Mouse (Mus musculus) CH12.LX (cell line): ENCODE measurements around the gene Slc24a3. TPM values are rescaled to one million over a fixed set of nuclear protein-coding genes. Genes with fewer than 3 reads are reported as not detected.

Experiments
- DNase-seq: peaks from one replicate; pipeline ENCODE4 v3.0.0-alpha.2; 2013; ENCODE audit errors: extremely low read depth
- H3K27ac ChIP-seq: 2 replicates; pipeline ENCODE4 v1.5.1; 2012; ENCODE audit warnings: low read depth, mild to moderate bottlenecking, control low read depth, moderate library complexity; ENCODE audit not compliant: insufficient read depth
- H3K27me3 ChIP-seq: replicated peaks from 2 replicates; pipeline ENCODE3; 2012; ENCODE audit warnings: inconsistent platforms
- H3K36me3 ChIP-seq, 2 experiments: replicated peaks in 1 of 2; 2 replicates each; pipeline versions ENCODE3 to v1.6.1; 2012; ENCODE audit warnings: inconsistent platforms in 1 of 2, low read length in 1 of 2, mild to moderate bottlenecking in 1 of 2, mixed read lengths in 1 of 2, moderate library complexity in 1 of 2; ENCODE audit not compliant: control insufficient read depth in 1 of 2, insufficient read depth in 1 of 2
- H3K4me1 ChIP-seq, 2 experiments: 2 replicates each; pipeline ENCODE4 v1.6.1; 2012; ENCODE audit warnings: inconsistent platforms in 1 of 2, moderate library complexity in 1 of 2; ENCODE audit not compliant: insufficient read depth in 2 of 2, control insufficient read depth in 1 of 2
- H3K4me2 ChIP-seq: 2 replicates; pipeline ENCODE4 v1.6.1; 2012; ENCODE audit warnings: low read depth, mild to moderate bottlenecking, control low read depth; ENCODE audit not compliant: poor library complexity, insufficient read depth, severe bottlenecking
- H3K4me3 ChIP-seq, 3 experiments: fragments of 150-350 bp in 1 of 3; sonication (generic) in 1 of 3; replicated peaks in 1 of 3; 2 replicates each; pipeline versions ENCODE3 to v1.5.1; 2011 to 2012; ENCODE audit warnings: low read depth in 2 of 3, low read length in 2 of 3, mild to moderate bottlenecking in 2 of 3, moderate library complexity in 2 of 3, control low read depth in 1 of 3, improper control_type of control experiment in 1 of 3, inconsistent platforms in 1 of 3, mixed read lengths in 1 of 3; ENCODE audit not compliant: poor library complexity in 1 of 3
- H3K79me2 ChIP-seq: replicated peaks from 2 replicates; pipeline ENCODE4 v1.6.1; 2012; ENCODE audit warnings: mild to moderate bottlenecking, moderate library complexity; ENCODE audit not compliant: control insufficient read depth, poor library complexity, insufficient read depth, severe bottlenecking; ENCODE audit errors: extremely low read depth
- H3K9ac ChIP-seq: 2 replicates; pipeline ENCODE4 v1.6.1; 2012; ENCODE audit warnings: low read depth, mild to moderate bottlenecking, control low read depth, moderate library complexity; ENCODE audit not compliant: insufficient read depth
- H3K9me3 ChIP-seq: replicated peaks from 2 replicates; pipeline ENCODE3; 2012; ENCODE audit warnings: low read length, inconsistent platforms, mixed read lengths
- BHLHE40 ChIP-seq: IDR thresholded peaks from 2 replicates; pipeline ENCODE4 v1.6.1; 2011; ENCODE audit warnings: mild to moderate bottlenecking, low read depth, low read length, improper control_type of control experiment
- CHD1 ChIP-seq: IDR thresholded peaks from 2 replicates; pipeline ENCODE4 v1.6.1; 2012; ENCODE audit warnings: low read depth, low read length, improper control_type of control experiment, inconsistent platforms
- CHD2 ChIP-seq: IDR thresholded peaks from 2 replicates; pipeline ENCODE4 v1.6.1; 2011; ENCODE audit warnings: low read length, improper control_type of control experiment
- CTCF ChIP-seq, 2 experiments: IDR thresholded peaks in 1 of 2; conservative IDR thresholded peaks in 1 of 2; 2 replicates each; pipeline ENCODE4 v1.5.1; 2011 to 2012; ENCODE audit warnings: low read depth in 2 of 2, low read length in 2 of 2, improper control_type of control experiment in 1 of 2, inconsistent platforms in 1 of 2, mild to moderate bottlenecking in 1 of 2, moderate library complexity in 1 of 2
- E2F4 ChIP-seq: IDR thresholded peaks from 2 replicates; pipeline ENCODE4 v1.6.1; 2011; ENCODE audit warnings: low read depth, low read length, improper control_type of control experiment; ENCODE audit not compliant: insufficient replicate concordance
- EP300 ChIP-seq: IDR thresholded peaks from 2 replicates; pipeline ENCODE4 v1.6.1; 2011; ENCODE audit warnings: low read length, improper control_type of control experiment
- ETS1 ChIP-seq: conservative IDR thresholded peaks from 2 replicates; pipeline ENCODE4 v1.6.1; 2012; ENCODE audit warnings: low read depth, mild to moderate bottlenecking, inconsistent platforms, low read length, improper control_type of control experiment, moderate library complexity
- GABPA ChIP-seq: IDR thresholded peaks from 2 replicates; pipeline ENCODE4 v1.6.1; 2012; ENCODE audit warnings: low read depth, low read length, improper control_type of control experiment, inconsistent platforms; ENCODE audit not compliant: insufficient replicate concordance
- IRF4 ChIP-seq: IDR thresholded peaks from 2 replicates; pipeline ENCODE4 v1.6.1; 2014; ENCODE audit warnings: low read depth, mild to moderate bottlenecking, inconsistent platforms, low read length, improper control_type of control experiment
- JUN ChIP-seq: IDR thresholded peaks from 2 replicates; pipeline ENCODE4 v1.6.1; 2011; ENCODE audit warnings: low read depth, mild to moderate bottlenecking, low read length, improper control_type of control experiment, moderate library complexity; ENCODE audit not compliant: insufficient read depth
- JUND ChIP-seq: conservative IDR thresholded peaks from 2 replicates; pipeline ENCODE4 v1.6.1; 2011; ENCODE audit warnings: low read depth, low read length, improper control_type of control experiment
- MAX ChIP-seq: IDR thresholded peaks from 2 replicates; pipeline ENCODE4 v1.6.1; 2011; ENCODE audit warnings: low read length, improper control_type of control experiment
- MAZ ChIP-seq: IDR thresholded peaks from 2 replicates; pipeline ENCODE4 v1.6.1; 2012; ENCODE audit warnings: low read depth, mild to moderate bottlenecking, inconsistent platforms, low read length, improper control_type of control experiment, moderate library complexity
- MEF2A ChIP-seq: IDR thresholded peaks from 2 replicates; pipeline ENCODE4 v1.6.1; 2014; ENCODE audit warnings: low read depth, mild to moderate bottlenecking, inconsistent platforms, low read length, improper control_type of control experiment, borderline replicate concordance
- MYC ChIP-seq: IDR thresholded peaks from 2 replicates; pipeline ENCODE4 v1.6.1; 2011; ENCODE audit warnings: low read depth, mild to moderate bottlenecking, improper control_type of control experiment, low read length
- NELFE ChIP-seq: IDR thresholded peaks from 2 replicates; pipeline ENCODE4 v1.6.1; 2011; ENCODE audit warnings: low read depth, low read length, improper control_type of control experiment
- NRF1 ChIP-seq: IDR thresholded peaks from 2 replicates; pipeline ENCODE4 v1.6.1; 2014; ENCODE audit warnings: low read depth, mild to moderate bottlenecking, inconsistent platforms, low read length, improper control_type of control experiment, moderate library complexity
- PAX5 ChIP-seq: IDR thresholded peaks from 2 replicates; pipeline ENCODE4 v1.6.1; 2012; ENCODE audit warnings: low read length, inconsistent platforms, mixed read lengths
- POLR2A ChIP-seq: IDR thresholded peaks from 2 replicates; pipeline ENCODE4 v1.6.1; 2011; ENCODE audit warnings: low read depth, mild to moderate bottlenecking, improper control_type of control experiment, low read length
- POLR2AphosphoS2 ChIP-seq: IDR thresholded peaks from 2 replicates; pipeline ENCODE4 v1.6.1; 2011; ENCODE audit warnings: low read depth, low read length, improper control_type of control experiment
- RAD21 ChIP-seq: IDR thresholded peaks from 2 replicates; pipeline ENCODE4 v1.6.1; 2011; ENCODE audit warnings: low read depth, mild to moderate bottlenecking, low read length, improper control_type of control experiment, moderate library complexity
- RCOR1 ChIP-seq: conservative IDR thresholded peaks from 2 replicates; pipeline ENCODE4 v1.6.1; 2012; ENCODE audit warnings: low read depth, mild to moderate bottlenecking, inconsistent platforms, low read length, improper control_type of control experiment
- TBP ChIP-seq: conservative IDR thresholded peaks from 2 replicates; pipeline ENCODE4 v1.6.1; 2011; ENCODE audit warnings: low read depth, low read length, improper control_type of control experiment
- TCF12 ChIP-seq: IDR thresholded peaks from 2 replicates; pipeline ENCODE4 v1.6.1; 2014; ENCODE audit warnings: low read depth, mild to moderate bottlenecking, inconsistent platforms, low read length, improper control_type of control experiment
- USF2 ChIP-seq: conservative IDR thresholded peaks from 2 replicates; pipeline ENCODE4 v1.6.1; 2011; ENCODE audit warnings: low read depth, low read length, improper control_type of control experiment
- ZC3H11A ChIP-seq: IDR thresholded peaks from 2 replicates; pipeline ENCODE4 v1.6.1; 2012; ENCODE audit warnings: low read depth, mild to moderate bottlenecking, inconsistent platforms, low read length, improper control_type of control experiment
- ZKSCAN1 ChIP-seq: IDR thresholded peaks from 2 replicates; pipeline ENCODE4 v1.6.1; 2012; ENCODE audit warnings: low read depth, inconsistent platforms, low read length, improper control_type of control experiment, borderline replicate concordance
- ZMIZ1 ChIP-seq: IDR thresholded peaks from 2 replicates; pipeline ENCODE4 v1.6.1; 2012; ENCODE audit warnings: low read depth, mild to moderate bottlenecking, inconsistent platforms, low read length, improper control_type of control experiment
- dilution Hi-C: fragments of 300-500 bp; cut with MboI; formaldehyde crosslinking; loops from 2 replicates; pipeline ENCODE4 v1.14.3; 2020; ENCODE audit warnings: low sequenced_read_pairs; ENCODE audit not compliant: extremely low pct_unique_long_range_greater_than_20kb, extremely low pct_ligation_motif_present
- in situ Hi-C: fragments of 300-500 bp; cut with MboI; formaldehyde crosslinking; loops from 3 replicates; pipeline ENCODE4 v1.14.3; 2019; ENCODE audit warnings: low sequenced_read_pairs, low pct_ligation_motif_present, low pct_unique_long_range_greater_than_20kb, mixed read lengths
- polyA plus RNA-seq: library from polyadenylated mRNA; unstranded; fragments of >175 nt; gene quantifications from 2 replicates; pipeline ENCODE4 v1.2.1, GENCODE M21; 2012; ENCODE audit warnings: low read depth; ENCODE audit not compliant: insufficient read length
- total RNA-seq, 2 experiments: library from RNA; depleted of rRNA; stranded (reverse); fragments of 300-350 nt in 1 of 2; fragments of >200 nt in 1 of 2; gene quantifications; 2 replicates each; pipeline ENCODE4 v1.2.3; 2012 to 2014

Slc24a3 gene
- total and polyA plus RNA-seq, 3 experiments = not detected

- H3K4me3 ChIP-seq = no peak overlapping the region
- 0 out of 4 replicates have a peak, but pooled peaks cover 0 to 2% of the 10 kb centered on the region in 2 experiments for H3K4me1 ChIP-seq
- no peak overlapping the region for H3K9ac ChIP-seq
- no peaks in the 10 kb centered on the region for H3K79me2 ChIP-seq
- H3K9me3 ChIP-seq = no peaks in the 10 kb centered on the region
- in situ Hi-C loops = no loop called here
- dilution Hi-C loops = no loop called here
- TF ChIP-seq MAZ = no peak
- no peak for TF ChIP-seq NRF1
- no peak for TF ChIP-seq PAX5
- no peak for TF ChIP-seq IRF4
- no peak for TF ChIP-seq ETS1
- no peak for TF ChIP-seq POLR2A
- TF ChIP-seq E2F4 = no peak
- TF ChIP-seq TBP = no peak
- no peak for TF ChIP-seq RAD21
- TF ChIP-seq TCF12 = no peak
- no peak for TF ChIP-seq EP300
- TF ChIP-seq JUN = no peak
- no peak for TF ChIP-seq NELFE
- TF ChIP-seq POLR2AphosphoS2 = no peak
- TF ChIP-seq CHD1 = no peak
- H3K4me2 ChIP-seq = no peak overlapping the region
- H3K27ac ChIP-seq = no peak overlapping the region
- DNase-seq = no peak
- H3K27me3 ChIP-seq = peaks cover 2% of the 10 kb centered on the region
- no peaks in the 10 kb centered on the region for H3K36me3 ChIP-seq
These were observed 294.7 kb downstream of the Slc24a3 start for GRCm38 (mm10) chr2:145462253-145462652.

GRCm38 (mm10) chr2:145468701-145469325 lies 301.3 kb downstream of the Slc24a3 start:
- H3K27me3 ChIP-seq = no peaks in the 10 kb centered on the region
- H3K9ac ChIP-seq = no peak overlapping the region
- H3K36me3 ChIP-seq = no peaks in the 10 kb centered on the region
- H3K4me3 ChIP-seq = no peak overlapping the region
- 0 out of 4 replicates have a peak, but pooled peaks cover 0 to 2% of the 10 kb centered on the region in 2 experiments for H3K4me1 ChIP-seq
- in situ Hi-C loops = no loop called here
- dilution Hi-C loops = no loop called here
- no peak for DNase-seq
- H3K79me2 ChIP-seq = no peaks in the 10 kb centered on the region
- no peaks in the 10 kb centered on the region for H3K9me3 ChIP-seq
- no peak overlapping the region for H3K27ac ChIP-seq
- TF ChIP-seq CHD1 (no peak), POLR2AphosphoS2 (no peak), GABPA (no peak), CTCF (conservative IDR thresholded peaks at IDR 0.05 in 1 of 2, IDR thresholded peaks at IDR 0.05 in 1 of 2; ENCODE audit: low read depth in 2 of 2, low read length in 2 of 2) (no peak), MEF2A (no peak), BHLHE40 (no peak), USF2 (no peak), MYC (no peak), ZMIZ1 (no peak), JUN (no peak), CHD2 (no peak), ETS1 (no peak), MAX (no peak), ZKSCAN1 (no peak), EP300 (no peak), JUND (no peak), ZC3H11A (no peak), RCOR1 (no peak)
- no peak overlapping the region for H3K4me2 ChIP-seq
